Mouse (Mus musculus) heart, postnatal 0 days (tissue): ENCODE data around the gene Ralgps1.

Experiments used
- CTCF ChIP-seq: IDR thresholded peaks from 2 replicates; pipeline ENCODE4 v1.5.1; 2016; ENCODE audit warnings: antibody characterized with exemption, control low read depth, low read depth
- EP300 ChIP-seq: IDR thresholded peaks from 2 replicates; pipeline ENCODE4 v1.6.1; 2016; ENCODE audit warnings: antibody characterized with exemption, low read depth

DNA sequence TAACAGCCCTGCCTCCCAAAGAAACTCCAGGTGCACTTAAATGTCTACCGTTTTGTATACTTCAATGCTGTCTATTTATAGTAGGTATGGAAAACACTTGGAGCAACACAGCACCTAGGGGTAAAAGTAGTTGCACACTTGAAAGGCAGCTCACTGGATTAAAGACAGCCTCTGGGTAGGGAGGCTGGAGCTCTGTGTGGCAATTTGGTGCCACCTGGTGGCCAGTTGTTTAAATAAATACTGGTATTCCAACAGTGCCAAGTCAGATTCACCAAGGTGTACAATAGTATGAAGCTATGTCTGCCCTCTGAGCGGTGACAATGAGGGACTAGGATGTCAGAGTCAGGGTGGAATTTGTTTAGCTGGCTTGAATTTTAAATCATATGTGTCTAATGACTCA is 22.2 kb downstream of the Ralgps1 start:
- TF ChIP-seq CTCF = peak; percentile 84
- no peak for TF ChIP-seq EP300
